Mouse (Mus musculus) hindbrain, embryonic 16.5 days (tissue): Measurements from ENCODE around the gene Stk11. TPM values are rescaled to one million over a fixed set of nuclear protein-coding genes. Genes with fewer than 3 reads are reported as not detected.

Source experiments
- ATAC-seq: fragments of 200-750 bp; cut with Nextera tagmentation; 2 replicates; pipeline ENCODE4 v1.8.0; 2017; ENCODE audit warnings: moderate TSS enrichment, moderate library complexity
- H3K27ac ChIP-seq: fragments of 300-500 bp; sonication (generic); 2 replicates; pipeline ENCODE4 v1.5.1; 2014; ENCODE audit warnings: low read depth, mild to moderate bottlenecking, control low read depth, low read length, moderate library complexity
- H3K27me3 ChIP-seq: fragments of 300-500 bp; sonication (generic); replicated peaks from 2 replicates; pipeline ENCODE4 v1.6.1; 2014; ENCODE audit warnings: low read length; ENCODE audit not compliant: control insufficient read depth, insufficient read depth
- H3K36me3 ChIP-seq: fragments of 300-500 bp; sonication (generic); 2 replicates; pipeline ENCODE4 v1.6.1; 2014; ENCODE audit warnings: mild to moderate bottlenecking, low read length, moderate library complexity, mixed read lengths; ENCODE audit not compliant: control insufficient read depth, insufficient read depth
- H3K4me1 ChIP-seq: fragments of 300-500 bp; sonication (generic); 2 replicates; pipeline ENCODE4 v1.6.1; 2014; ENCODE audit warnings: low read depth, low read length; ENCODE audit not compliant: control insufficient read depth, insufficient read depth
- H3K4me2 ChIP-seq: fragments of 300-500 bp; sonication (generic); 2 replicates; pipeline ENCODE4 v1.6.1; 2014; ENCODE audit warnings: mild to moderate bottlenecking, low read length, control low read depth, moderate library complexity
- H3K4me3 ChIP-seq: fragments of 300-500 bp; sonication (generic); 2 replicates; pipeline ENCODE4 v1.5.1; 2014; ENCODE audit warnings: mild to moderate bottlenecking, low read length, control low read depth, moderate library complexity
- H3K9ac ChIP-seq: fragments of 300-500 bp; sonication (generic); 2 replicates; pipeline ENCODE4 v1.6.1; 2014; ENCODE audit warnings: low read depth, mild to moderate bottlenecking, control low read depth, low read length, moderate library complexity
- H3K9me3 ChIP-seq: fragments of 300-500 bp; sonication (generic); 2 replicates; pipeline ENCODE4 v1.6.1; 2014; ENCODE audit warnings: mild to moderate bottlenecking, low read length, moderate library complexity; ENCODE audit not compliant: control insufficient read depth
- WGBS: fragments of 180-500 bp; shearing (Covaris S2); extraction: QIAGEN DNeasy Blood & Tissue Kit; methylation state at CpG from one replicate; pipeline ENCODE4 v1.1.7; 2014; 5-methylcytosine and 5-hydroxymethylcytosine counted together
- polyA plus RNA-seq: library from polyadenylated mRNA; unstranded; fragments of >200 nt; fragmentation: Nextera tagmentation; extraction: Ambion mirVana; gene quantifications from 2 replicates; pipeline ENCODE4 v1.2.1, GENCODE M21; 2015

The Stk11 gene
- polyA plus RNA-seq, 1 experiment from 2014 or later: 17.7 TPM

DNA sequence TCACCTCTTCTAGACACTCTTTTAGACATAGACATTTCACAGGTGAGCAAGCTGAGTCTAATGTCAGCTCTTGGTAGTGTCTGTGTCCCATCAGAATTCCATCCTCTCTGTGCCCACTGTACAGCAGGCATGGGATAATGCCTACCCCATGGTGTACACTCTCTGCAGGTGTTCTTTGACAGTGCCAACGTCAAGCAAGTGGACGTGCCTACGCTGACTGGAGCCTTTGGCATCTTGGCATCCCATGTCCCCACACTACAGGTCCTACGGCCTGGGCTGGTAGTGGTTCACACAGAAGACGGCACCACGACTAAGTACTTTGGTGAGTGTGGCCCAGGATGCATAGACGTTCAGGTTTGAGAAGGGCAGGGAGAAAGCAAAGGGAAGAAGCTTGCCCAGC, 28.1 kb downstream of the Stk11 start:
- no peak overlapping the region for H3K9ac ChIP-seq
- 92% methylated on average over 7 of the region's 7 CpGs for WGBS
- H3K4me2 ChIP-seq: no peak overlapping the region
- H3K27ac ChIP-seq: no peak overlapping the region
- H3K27me3 ChIP-seq: no peaks in the 10 kb centered on the region
- no peak overlapping the region for H3K4me3 ChIP-seq
- no peak for ATAC-seq
- no peaks in the 10 kb centered on the region for H3K9me3 ChIP-seq
- peaks cover 28% of the 10 kb centered on the region for H3K4me1 ChIP-seq
- H3K36me3 ChIP-seq: peaks cover 14% of the 10 kb centered on the region; the same call in 1 of the 2 replicates

DNA sequence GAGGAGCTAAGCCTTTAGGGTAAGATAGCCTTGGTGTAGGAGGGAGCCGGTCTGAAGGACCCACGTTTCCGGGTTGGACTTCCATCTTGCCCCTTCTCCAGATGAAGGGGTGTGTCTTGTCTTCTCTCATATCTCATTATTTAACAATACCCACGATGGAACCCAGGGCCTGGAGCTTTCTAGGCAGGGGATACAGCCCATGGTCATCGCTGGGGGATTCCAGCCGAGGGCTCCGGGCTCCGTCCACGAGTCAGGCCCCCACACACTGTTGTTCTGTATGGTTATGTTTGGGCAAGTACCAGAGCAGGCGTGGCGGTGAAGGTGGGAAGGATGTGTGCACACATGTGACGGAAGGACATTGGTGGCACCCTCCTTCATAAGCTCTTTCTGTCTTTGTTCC, 28.6 kb downstream of the Stk11 start:
- Histone ChIP-seq H3K9me3 (no peaks in the 10 kb centered on the region), H3K4me1 (peaks cover 28% of the 10 kb centered on the region), H3K36me3 (peaks cover 14% of the 10 kb centered on the region; the same call in 1 of the 2 replicates), H3K27me3 (no peaks in the 10 kb centered on the region), H3K4me3 (no peak overlapping the region), H3K27ac (no peak overlapping the region), H3K9ac (no peak overlapping the region), H3K4me2 (no peak overlapping the region)
- WGBS: 93% methylated on average over 12 of the region's 12 CpGs
- no peak for ATAC-seq

DNA sequence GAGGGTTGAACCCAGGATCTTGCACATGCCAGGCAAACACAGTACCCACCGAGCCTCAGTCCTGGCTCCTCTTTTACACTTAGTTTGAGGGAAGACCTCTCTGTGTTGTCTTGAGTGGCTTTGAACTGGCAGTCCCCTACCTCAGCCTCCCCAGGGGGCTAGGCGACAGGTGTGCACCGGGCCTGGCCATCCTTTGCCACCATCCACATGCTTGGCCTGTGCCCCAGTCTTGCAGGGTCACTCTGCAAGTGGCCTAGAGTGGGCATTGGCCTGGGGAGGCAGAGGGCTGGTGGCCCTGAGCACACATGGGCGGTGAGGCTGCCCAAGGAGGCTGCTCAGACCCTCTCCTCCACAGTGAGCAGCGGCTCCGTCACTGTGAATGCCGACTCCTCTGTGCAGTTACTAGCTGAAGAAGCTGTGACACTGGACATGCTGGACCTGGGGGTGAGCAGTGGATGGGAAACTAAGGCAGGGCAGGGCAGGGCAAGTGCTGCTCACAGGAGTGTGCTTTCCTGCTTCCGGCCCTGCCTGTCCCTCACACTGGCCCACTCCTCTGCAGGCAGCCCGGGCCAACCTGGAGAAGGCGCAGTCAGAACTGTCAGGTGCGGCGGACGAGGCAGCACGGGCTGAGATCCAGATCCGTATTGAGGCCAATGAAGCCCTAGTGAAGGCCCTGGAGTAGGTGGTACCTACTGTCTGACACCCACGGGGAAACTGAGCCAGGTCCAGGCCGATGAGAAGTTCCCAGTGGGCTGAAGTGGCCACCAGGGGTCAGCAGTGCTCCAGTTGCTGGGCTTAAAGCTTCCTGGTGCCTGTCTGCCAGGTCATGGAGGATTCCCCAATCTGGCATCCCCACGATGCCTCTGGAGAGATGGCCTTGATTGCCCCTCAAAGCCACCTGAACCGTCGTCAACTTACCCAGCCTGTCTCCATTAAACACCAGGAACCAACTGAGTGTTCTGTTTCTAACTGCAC, 29.5 kb downstream of the Stk11 start:
- no peak overlapping the region; the same call in 1 of the 2 replicates for H3K27ac ChIP-seq
- H3K9ac ChIP-seq: 0 out of 2 replicates have a peak overlapping the region, but pooled peaks have one; percentile 13
- H3K4me1 ChIP-seq: peaks cover 24% of the 10 kb centered on the region
- WGBS: 72% methylated on average over 20 of the region's 20 CpGs
- ATAC-seq: no peak
- no peak overlapping the region for H3K4me3 ChIP-seq
- H3K4me2 ChIP-seq: no peak overlapping the region
- H3K9me3 ChIP-seq: no peaks in the 10 kb centered on the region
- H3K36me3 ChIP-seq: peaks cover 14% of the 10 kb centered on the region; the same call in 1 of the 2 replicates
- H3K27me3 ChIP-seq: no peaks in the 10 kb centered on the region

DNA sequence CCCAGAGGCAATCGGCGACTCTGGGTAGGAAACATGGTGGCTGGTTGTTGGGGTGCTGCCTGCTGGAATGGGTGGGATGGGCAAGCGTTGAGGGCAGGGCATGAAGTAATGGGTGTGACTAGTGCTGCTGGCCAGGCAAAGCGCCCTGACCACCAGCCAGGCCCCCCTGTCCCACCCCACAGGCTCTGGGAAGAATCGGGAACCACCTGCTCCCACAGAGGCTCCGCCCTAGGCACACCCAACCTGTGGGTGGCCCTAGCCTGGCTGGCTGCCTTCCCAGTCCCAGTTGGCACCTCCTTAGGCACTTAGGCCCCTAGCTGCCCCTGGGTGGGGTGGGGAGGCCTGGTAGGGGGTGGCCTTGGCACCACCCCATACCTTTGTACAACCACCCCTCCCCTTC, 30.3 kb downstream of the Stk11 start:
- H3K4me3 ChIP-seq: no peak overlapping the region
- WGBS: 82% methylated on average over 5 of the region's 6 CpGs
- no peak overlapping the region for H3K4me2 ChIP-seq
- H3K9me3 ChIP-seq: no peaks in the 10 kb centered on the region
- H3K36me3 ChIP-seq: peaks cover 14% of the 10 kb centered on the region; the same call in 1 of the 2 replicates
- H3K4me1 ChIP-seq: peaks cover 22% of the 10 kb centered on the region
- peak overlapping the region; percentile 33; the same call in 1 of the 2 replicates for H3K9ac ChIP-seq
- no peaks in the 10 kb centered on the region for H3K27me3 ChIP-seq
- no peak for ATAC-seq
- H3K27ac ChIP-seq: no peak overlapping the region; the same call in 1 of the 2 replicates

DNA sequence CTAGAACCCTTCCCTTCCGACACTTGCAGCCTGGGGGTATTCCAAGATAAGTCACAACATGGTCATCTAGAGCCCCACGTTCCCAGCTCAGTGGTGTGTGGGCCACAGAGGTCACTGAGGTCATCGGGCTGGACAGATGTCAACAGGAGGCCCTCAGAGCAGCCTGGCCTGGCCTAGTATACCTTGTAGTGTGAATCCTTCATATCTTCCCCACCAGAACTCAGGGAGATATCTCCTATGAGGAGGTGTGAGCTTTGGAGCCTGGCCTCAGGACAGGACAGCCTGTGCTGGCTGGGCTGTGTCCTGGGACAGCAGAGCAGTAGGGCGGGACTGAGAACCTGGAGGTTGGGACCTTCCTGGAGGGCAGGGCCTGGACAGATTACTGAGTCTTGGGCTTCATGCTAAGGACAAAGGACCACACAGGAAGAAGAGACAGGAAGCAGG, 31.0 kb downstream of the Stk11 start:
- Histone ChIP-seq H3K27me3 (no peaks in the 10 kb centered on the region), H3K9me3 (no peaks in the 10 kb centered on the region), H3K4me1 (peaks cover 21% of the 10 kb centered on the region), H3K36me3 (peaks cover 14% of the 10 kb centered on the region; the same call in 1 of the 2 replicates), H3K4me3 (no peak overlapping the region), H3K9ac (no peak overlapping the region), H3K27ac (no peak overlapping the region; the same call in 1 of the 2 replicates), H3K4me2 (no peak overlapping the region)
- ATAC-seq: no peak
- 73% methylated on average over 4 of the region's 4 CpGs for WGBS

DNA sequence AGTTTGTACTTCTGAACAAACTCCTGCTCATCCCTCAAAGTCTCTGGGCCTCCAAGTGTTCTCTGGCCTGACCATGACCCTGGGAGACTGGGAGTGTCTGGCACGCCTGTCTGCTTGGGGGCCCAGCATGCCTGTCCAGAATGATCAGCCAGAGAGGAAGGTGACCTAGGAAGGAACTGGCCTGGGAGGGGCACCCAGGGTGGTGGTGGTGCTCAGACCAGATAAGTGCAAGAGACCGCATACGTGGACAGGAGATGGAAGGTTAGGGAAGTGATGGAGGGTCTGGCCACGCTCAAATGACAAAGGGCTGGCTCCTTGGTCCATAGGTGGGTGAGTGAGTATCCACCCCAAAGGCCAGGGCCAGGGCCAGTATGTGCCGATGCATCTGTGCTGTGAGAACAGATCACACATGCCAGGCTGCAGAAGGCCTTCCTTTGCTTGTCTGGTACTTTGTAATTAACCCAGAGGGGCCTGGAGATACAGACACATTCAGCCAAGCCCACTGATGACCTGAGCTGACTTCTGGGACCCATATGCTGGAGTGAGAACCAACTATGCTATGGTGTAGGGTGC, 31.6 kb downstream of the Stk11 start:
- peaks cover 14% of the 10 kb centered on the region; the same call in 1 of the 2 replicates for H3K36me3 ChIP-seq
- H3K9me3 ChIP-seq: no peaks in the 10 kb centered on the region
- H3K4me1 ChIP-seq: peaks cover 25% of the 10 kb centered on the region
- no peak for ATAC-seq
- H3K27me3 ChIP-seq: no peaks in the 10 kb centered on the region
- peak overlapping the region; percentile 95 for H3K9ac ChIP-seq
- peak overlapping the region; percentile 81 for H3K4me3 ChIP-seq
- peak overlapping the region; percentile 99 for H3K27ac ChIP-seq
- H3K4me2 ChIP-seq: peak overlapping the region; percentile 77
- 74% methylated on average over 5 of the region's 5 CpGs for WGBS

DNA sequence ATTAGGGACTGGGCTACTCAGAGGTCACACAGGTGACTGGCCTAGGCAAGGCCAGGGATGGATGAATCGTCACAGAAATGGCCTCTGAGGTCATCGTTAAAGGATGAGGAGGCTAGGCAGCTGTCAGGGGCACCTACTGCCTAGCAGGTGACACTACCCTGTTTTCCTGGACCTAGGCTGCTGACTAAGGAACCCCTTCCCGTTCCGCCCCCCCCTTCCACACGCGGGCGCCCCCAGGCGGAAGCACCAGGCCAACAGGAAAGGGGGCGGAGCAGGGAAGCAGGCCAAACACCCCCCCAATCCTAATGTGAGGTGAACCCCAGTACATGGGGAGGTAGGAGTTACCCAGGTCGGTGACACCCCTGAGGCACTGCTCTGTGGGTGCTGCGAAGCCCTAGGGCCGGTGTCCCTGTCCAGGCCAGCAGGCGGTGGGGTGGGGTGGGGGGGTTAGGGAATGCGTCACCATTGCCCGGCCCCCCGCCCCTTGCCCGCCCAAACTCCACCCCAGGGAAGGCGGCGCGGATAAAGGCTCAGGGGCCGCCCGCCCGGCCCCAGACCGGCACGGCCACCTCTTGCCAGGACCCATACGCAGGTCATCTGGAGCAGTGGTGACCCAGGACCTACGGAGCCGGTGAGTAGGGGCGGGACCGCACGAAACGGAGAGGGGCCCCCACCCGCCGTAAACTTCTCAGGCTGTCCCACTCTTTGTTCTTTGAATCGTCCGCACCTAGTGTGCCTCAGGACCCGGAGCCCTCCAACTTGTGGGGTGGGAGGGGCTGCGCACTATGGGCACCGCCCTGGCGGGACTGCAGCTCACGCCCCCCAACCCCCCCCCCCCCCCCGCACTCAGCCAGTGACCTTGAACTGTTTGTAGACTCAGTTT, 32.4 kb downstream of the Stk11 start, which contains the start of gene Midn:
Gene Midn, plus strand, starts transcription at position 554 of the 883 bp plus-strand sequence.
- under 1% methylated on average over 29 of the region's 42 CpGs for WGBS
- Histone ChIP-seq H3K36me3 (peaks cover 14% of the 10 kb centered on the region; the same call in 1 of the 2 replicates), H3K9ac (peak within 1 kb of the TSS; percentile 95), H3K27ac (peak within 1 kb of the TSS; percentile 99), H3K4me3 (peak within 1 kb of the TSS; percentile 81), H3K4me2 (peak within 1 kb of the TSS; percentile 77), H3K4me1 (peaks cover 29% of the 10 kb centered on the region), H3K27me3 (no peaks in the 10 kb centered on the region), H3K9me3 (no peaks in the 10 kb centered on the region)
- ATAC-seq: peak; percentile 38

DNA sequence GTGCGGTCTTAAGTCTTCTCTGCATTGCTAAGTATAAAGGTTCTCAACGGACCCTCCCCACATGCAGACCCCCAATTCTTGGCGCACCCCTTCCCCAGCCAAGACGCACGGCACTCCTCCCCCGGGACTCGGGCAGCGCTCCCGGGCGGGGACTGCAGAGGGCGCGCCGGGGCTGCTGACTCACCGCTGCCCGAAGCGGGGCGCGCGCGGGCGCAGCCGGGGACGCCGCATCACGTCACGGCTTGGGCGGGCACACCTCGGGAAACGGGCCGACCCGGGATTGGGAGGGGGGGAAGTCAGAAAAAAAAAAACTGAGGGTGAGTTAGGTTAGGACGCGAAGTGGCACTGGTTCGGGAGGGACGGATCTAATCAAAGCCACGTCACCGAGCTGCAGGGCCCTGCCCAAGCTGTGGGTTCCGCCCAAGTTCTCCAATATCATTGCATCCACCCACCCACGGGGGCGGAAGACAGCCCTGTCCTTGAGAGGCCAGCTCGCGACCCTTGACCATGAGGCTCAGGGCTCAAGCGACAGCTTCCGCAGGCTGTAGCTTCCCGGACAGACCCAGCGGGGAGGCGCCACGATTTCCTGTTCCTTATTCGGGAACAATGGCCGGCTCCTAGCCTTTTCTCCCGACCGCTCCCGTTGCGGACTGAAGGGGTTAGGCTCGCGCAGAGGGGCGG, 33.1 kb downstream of the Stk11 start:
- peaks cover 31% of the 10 kb centered on the region for H3K4me1 ChIP-seq
- no peaks in the 10 kb centered on the region for H3K9me3 ChIP-seq
- peak overlapping the region; percentile 77 for H3K4me2 ChIP-seq
- peaks cover 18% of the 10 kb centered on the region for H3K36me3 ChIP-seq
- ATAC-seq: peak; percentile 40
- H3K27me3 ChIP-seq: no peaks in the 10 kb centered on the region
- H3K27ac ChIP-seq: peak overlapping the region; percentile 99
- under 1% methylated on average over 51 of the region's 57 CpGs for WGBS
- peak overlapping the region; percentile 95 for H3K9ac ChIP-seq
- H3K4me3 ChIP-seq: peak overlapping the region; percentile 81
